Mouse (Mus musculus): Measurements from ENCODE around the gene Stard10.

DNA sequence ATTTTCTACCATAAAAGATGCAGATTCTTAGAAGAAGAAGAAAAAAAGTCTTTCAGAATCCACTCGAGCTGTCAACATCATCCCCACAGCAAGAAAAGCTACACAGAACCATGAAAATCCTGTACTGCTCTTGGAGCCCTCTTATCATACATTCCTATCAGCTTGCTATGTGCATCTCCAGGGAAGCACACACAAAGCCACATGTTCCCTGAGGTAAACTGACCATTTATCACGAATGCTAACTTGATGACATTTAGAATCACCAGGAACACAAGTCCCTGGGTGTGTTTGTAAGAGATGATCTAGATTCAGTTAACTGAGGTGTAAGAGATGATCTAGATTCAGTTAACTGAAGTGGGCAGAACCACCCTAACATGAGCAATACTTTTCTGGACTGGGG lies 10.0 kb upstream of the Stard10 start:
- no peak for TF ChIP-seq CTCF (IDR thresholded peaks at IDR 0.05)
- no peak for TF ChIP-seq POLR2A (IDR thresholded peaks at IDR 0.05; ENCODE audit: insufficient read depth, low read depth, low read length)
